Mouse (Mus musculus) limb, embryonic 14.5 days (tissue): ENCODE results near the gene Gm5678. TPM values are rescaled to one million over a fixed set of nuclear protein-coding genes. Genes with fewer than 3 reads are reported as not detected.

ENCODE experiments used
- ATAC-seq: fragments of 200-750 bp; cut with Nextera tagmentation; 2 replicates; pipeline ENCODE4 v1.8.0; 2017; ENCODE audit warnings: low read depth, moderate number of reproducible peaks, moderate TSS enrichment; ENCODE audit not compliant: low FRiP score
- DNase-seq: peaks from one replicate; pipeline ENCODE4 v3.0.0-alpha.2; 2015; ENCODE audit warnings: low spot score
- H3K27ac ChIP-seq: fragments of 300-500 bp; sonication (generic); replicated peaks from 2 replicates; pipeline ENCODE4 v1.5.1; 2014; ENCODE audit warnings: low read depth, mild to moderate bottlenecking, low read length, moderate library complexity, mixed read lengths
- H3K27me3 ChIP-seq: fragments of 300-500 bp; sonication (generic); 2 replicates; pipeline ENCODE4 v1.6.1; 2014; ENCODE audit warnings: low read length, mixed read lengths; ENCODE audit not compliant: control insufficient read depth, insufficient read depth
- H3K36me3 ChIP-seq: fragments of 300-500 bp; sonication (generic); 2 replicates; pipeline ENCODE4 v1.6.1; 2014; ENCODE audit warnings: mild to moderate bottlenecking, low read length, moderate library complexity, mixed read lengths; ENCODE audit not compliant: control insufficient read depth, insufficient read depth
- H3K4me1 ChIP-seq: fragments of 300-500 bp; sonication (generic); 2 replicates; pipeline ENCODE4 v1.6.1; 2014; ENCODE audit warnings: antibody characterized with exemption, low read length, mixed read lengths; ENCODE audit not compliant: control insufficient read depth, insufficient read depth
- H3K4me2 ChIP-seq: fragments of 300-500 bp; sonication (generic); replicated peaks from 2 replicates; pipeline ENCODE4 v1.6.1; 2014; ENCODE audit warnings: low read depth, mild to moderate bottlenecking, low read length, moderate library complexity; ENCODE audit not compliant: severe bottlenecking
- H3K4me3 ChIP-seq: fragments of 300-500 bp; sonication (generic); replicated peaks from 2 replicates; pipeline ENCODE4 v1.5.1; 2014; ENCODE audit warnings: low read length
- H3K9ac ChIP-seq: fragments of 300-500 bp; sonication (generic); 2 replicates; pipeline ENCODE4 v1.6.1; 2014; ENCODE audit warnings: mild to moderate bottlenecking, low read depth, low read length, moderate library complexity; ENCODE audit not compliant: severe bottlenecking
- H3K9me3 ChIP-seq: fragments of 300-500 bp; sonication (generic); 2 replicates; pipeline ENCODE4 v1.6.1; 2016; ENCODE audit warnings: low read length; ENCODE audit not compliant: control insufficient read depth
- POLR2A ChIP-seq: fragments of 200-500 bp; IDR thresholded peaks from 2 replicates; pipeline ENCODE4 v1.8.0; 2012; ENCODE audit warnings: inconsistent platforms, mild to moderate bottlenecking, moderate library complexity, borderline replicate concordance; ENCODE audit not compliant: insufficient read depth, insufficient read length; ENCODE audit errors: extremely low read depth
- WGBS: fragments of 180-500 bp; shearing (Covaris S2); extraction: QIAGEN DNeasy Blood & Tissue Kit; methylation state at CpG from one replicate; pipeline ENCODE4 v1.1.7; 2014; 5-methylcytosine and 5-hydroxymethylcytosine counted together
- polyA plus RNA-seq, 2 experiments: library from polyadenylated mRNA; depleted of rRNA in 1 of 2; stranded (reverse) in 1 of 2; unstranded in 1 of 2; fragments of >200 nt; fragmentation: Nextera tagmentation in 1 of 2; extraction: Ambion mirVana in 1 of 2; gene quantifications; 2 replicates each; pipeline versions ENCODE4 v1.2.1 to v1.2.3; 2012 to 2014

Gene Gm5678
- polyA plus RNA-seq, 2 experiments: not detected

GRCm38 (mm10) chr16:93624671-93625070, 3.2 kb upstream of the Gm5678 start:
- DNase-seq: no peak
- TF ChIP-seq POLR2A: no peak

GRCm38 (mm10) chr16:93626745-93627144, 1.2 kb upstream of the Gm5678 start:
- H3K9me3 ChIP-seq: no peaks in the 10 kb centered on the region
- no peaks in the 10 kb centered on the region for H3K36me3 ChIP-seq
- WGBS: 7% methylated on average over 1 of the region's 1 CpGs
- H3K4me3 ChIP-seq: no peak overlapping the region
- ATAC-seq: no peak
- H3K4me2 ChIP-seq: no peak overlapping the region
- DNase-seq: no peak
- no peak for TF ChIP-seq POLR2A
- no peaks in the 10 kb centered on the region for H3K27me3 ChIP-seq
- H3K4me1 ChIP-seq: no peaks in the 10 kb centered on the region
- no peak overlapping the region for H3K27ac ChIP-seq
- no peak overlapping the region for H3K9ac ChIP-seq

More at GRCm38 (mm10) chr16:93624671-93625070, 3.2 kb upstream of the Gm5678 start:
- no peak overlapping the region for H3K4me2 ChIP-seq
- 70% methylated on average over 4 of the region's 4 CpGs for WGBS
- no peak overlapping the region for H3K9ac ChIP-seq
- H3K27me3 ChIP-seq: no peaks in the 10 kb centered on the region
- no peak overlapping the region for H3K27ac ChIP-seq
- ATAC-seq: no peak
- H3K4me3 ChIP-seq: no peak overlapping the region
- H3K4me1 ChIP-seq: no peaks in the 10 kb centered on the region
- no peaks in the 10 kb centered on the region for H3K9me3 ChIP-seq
- no peaks in the 10 kb centered on the region for H3K36me3 ChIP-seq

DNA sequence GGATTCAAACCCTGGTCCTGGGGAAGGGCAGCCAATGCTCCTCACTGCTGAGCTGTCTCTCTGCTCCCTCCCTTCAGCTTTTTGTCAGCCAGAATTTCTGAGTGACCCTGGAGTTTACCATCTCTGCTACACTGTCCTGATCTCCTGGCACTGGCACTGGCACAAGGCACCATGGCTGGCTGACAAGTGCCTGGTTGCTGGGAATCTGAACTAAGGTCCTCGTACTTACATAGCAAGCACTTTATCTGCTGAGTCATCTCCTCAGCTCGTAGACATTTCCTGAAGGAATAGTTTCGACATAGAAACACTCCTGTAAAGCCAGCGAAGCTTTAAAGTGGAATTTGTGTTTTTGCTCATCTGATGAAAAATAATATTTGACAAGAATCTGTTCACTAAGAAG, 16.1 kb downstream of the Gm5678 start:
- H3K36me3 ChIP-seq: no peaks in the 10 kb centered on the region
- H3K4me2 ChIP-seq: no peak overlapping the region
- H3K4me1 ChIP-seq: no peaks in the 10 kb centered on the region
- 59% methylated on average over 4 of the region's 4 CpGs for WGBS
- ATAC-seq: no peak
- DNase-seq: no peak
- no peaks in the 10 kb centered on the region for H3K27me3 ChIP-seq
- TF ChIP-seq POLR2A: no peak
- H3K27ac ChIP-seq: no peak overlapping the region
- H3K9ac ChIP-seq: no peak overlapping the region
- H3K9me3 ChIP-seq: no peaks in the 10 kb centered on the region
- H3K4me3 ChIP-seq: no peak overlapping the region

DNA sequence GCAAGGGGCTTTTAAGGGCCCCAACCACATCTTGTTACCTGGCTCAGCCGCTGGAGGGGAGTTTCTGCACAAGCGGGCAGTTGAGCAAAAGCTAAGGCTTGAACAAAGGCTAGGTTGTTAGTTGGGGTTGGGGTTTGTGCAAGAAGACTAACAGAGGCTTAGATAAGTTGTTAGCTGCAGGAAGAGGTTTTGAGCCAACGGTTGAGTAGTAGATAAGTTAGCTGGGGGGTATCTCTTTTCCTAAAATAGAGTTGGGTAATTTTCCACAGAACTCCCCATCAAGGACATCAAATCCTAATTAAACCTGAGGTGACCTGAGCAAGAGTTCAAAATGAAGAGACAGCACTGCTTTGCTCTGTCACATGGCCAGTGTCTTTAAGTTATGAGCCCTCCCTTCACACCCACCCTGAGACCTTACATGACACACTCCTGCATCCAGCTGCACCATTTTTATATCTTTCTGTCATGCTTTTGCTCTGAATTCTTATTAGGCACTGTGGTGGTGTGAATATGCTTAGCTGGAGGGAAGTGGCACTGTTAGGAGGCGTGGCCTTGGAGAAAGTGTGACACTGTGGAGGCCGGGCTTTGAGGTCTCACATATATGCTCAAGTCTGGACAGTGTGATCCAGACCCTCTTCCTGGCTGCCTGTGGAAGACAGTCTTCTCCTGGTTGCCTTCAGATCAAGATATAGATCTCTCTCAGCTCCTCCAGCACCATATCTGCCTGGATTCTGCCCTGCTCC, 20.7 kb downstream of the Gm5678 start:
- no peaks in the 10 kb centered on the region for H3K36me3 ChIP-seq
- no peak overlapping the region for H3K4me3 ChIP-seq
- WGBS: 68% methylated on average over 5 of the region's 5 CpGs
- no peak overlapping the region for H3K27ac ChIP-seq
- ATAC-seq: no peak
- H3K4me2 ChIP-seq: no peak overlapping the region
- no peak for TF ChIP-seq POLR2A
- H3K4me1 ChIP-seq: no peaks in the 10 kb centered on the region; the same call in 1 of the 2 replicates
- H3K27me3 ChIP-seq: no peaks in the 10 kb centered on the region
- DNase-seq: no peak
- H3K9me3 ChIP-seq: no peaks in the 10 kb centered on the region
- no peak overlapping the region for H3K9ac ChIP-seq

GRCm38 (mm10) chr16:93667976-93668375, 40.1 kb downstream of the Gm5678 start:
- no peaks in the 10 kb centered on the region for H3K27me3 ChIP-seq
- H3K4me3 ChIP-seq: no peak overlapping the region
- H3K4me1 ChIP-seq: no peaks in the 10 kb centered on the region
- no peak for DNase-seq
- H3K4me2 ChIP-seq: no peak overlapping the region
- H3K9me3 ChIP-seq: peaks cover 11% of the 10 kb centered on the region
- no peak for TF ChIP-seq POLR2A
- no peak for ATAC-seq
- H3K36me3 ChIP-seq: no peaks in the 10 kb centered on the region
- H3K9ac ChIP-seq: no peak overlapping the region
- H3K27ac ChIP-seq: no peak overlapping the region
